Mouse (Mus musculus): ENCODE data around the gene Mlip. TPM values are rescaled to one million over a fixed set of nuclear protein-coding genes. Genes with fewer than 3 reads are reported as not detected.
A peak's percentile ranks its signal among the peaks of the same experiment; 100 is the strongest.
"Not testable (repeated sequence)": the region's sequence is repeated elsewhere in the genome, so short reads cannot be mapped to it uniquely, and the experiment has no call there.

The Mlip gene
- total RNA-seq, 2 experiments from 2014 or later, result 68.4 to 71.5 TPM

GRCm38 (mm10) chr9:77254514-77254913 is 98.3 kb downstream of the Mlip start:
- intact Hi-C loops (cut with DNase I), result loop anchor here (5.0 kb wide), 1 partner anchor 123 kb away; no protein-coding TSS in a partner anchor
- DNase-seq, result no peak

- DNase-seq, result no peak
- intact Hi-C loops (cut with DNase I), result loop anchor here (5.0 kb wide), 1 partner anchor 125 kb away; no protein-coding TSS in a partner anchor
Measured at GRCm38 (mm10) chr9:77252761-77253160, 100.0 kb downstream of the Mlip start.

- no peak for DNase-seq
- intact Hi-C loops (cut with DNase I), result loop anchor here (5.0 kb wide), 1 partner anchor 125 kb away; no protein-coding TSS in a partner anchor
Measured at GRCm38 (mm10) chr9:77252134-77252533, 100.6 kb downstream of the Mlip start.

GRCm38 (mm10) chr9:77251511-77252112 is 101.2 kb downstream of the Mlip start:
- DNase-seq, result no peak
- intact Hi-C loops (cut with DNase I), result loop anchor here (5.0 kb wide), 1 partner anchor 126 kb away; no protein-coding TSS in a partner anchor

GRCm38 (mm10) chr9:77198250-77198649 is 154.5 kb downstream of the Mlip start:
- DNase-seq, result no peak
- intact Hi-C loops (cut with DNase I), result no loop called here

- no peak for DNase-seq
Measured at GRCm38 (mm10) chr9:77179486-77179885, 173.3 kb downstream of the Mlip start.

GRCm38 (mm10) chr9:77175870-77176269 is 176.9 kb downstream of the Mlip start:
- intact Hi-C loops (cut with DNase I), result no loop called here
- no peak for DNase-seq

More at GRCm38 (mm10) chr9:77179486-77179885, 173.3 kb downstream of the Mlip start:
- intact Hi-C loops (cut with DNase I), result no loop called here

GRCm38 (mm10) chr9:77172044-77172443 is 180.7 kb downstream of the Mlip start:
- intact Hi-C loops (cut with DNase I), result no loop called here
- no peak for DNase-seq

GRCm38 (mm10) chr9:77165877-77166276 is 186.9 kb downstream of the Mlip start:
- DNase-seq, result no peak
- intact Hi-C loops (cut with DNase I), result no loop called here

GRCm38 (mm10) chr9:77161764-77162163 is 191.0 kb downstream of the Mlip start:
- intact Hi-C loops (cut with DNase I), result no loop called here
- DNase-seq, result peak; percentile 15

- DNase-seq, result no peak
- intact Hi-C loops (cut with DNase I), result no loop called here
Measured at GRCm38 (mm10) chr9:77160277-77160926, 192.4 kb downstream of the Mlip start.

GRCm38 (mm10) chr9:77148518-77149257 is 204.1 kb downstream of the Mlip start:
- intact Hi-C loops (cut with DNase I), result no loop called here

GRCm38 (mm10) chr9:77119735-77120134 is 233.0 kb downstream of the Mlip start:
- intact Hi-C loops (cut with DNase I), result no loop called here
- DNase-seq, result no peak

More at GRCm38 (mm10) chr9:77148518-77149257, 204.1 kb downstream of the Mlip start:
- DNase-seq, result no peak

- intact Hi-C loops (cut with DNase I), result no loop called here
- no peak for DNase-seq
Measured at GRCm38 (mm10) chr9:77096886-77097285, 255.9 kb downstream of the Mlip start.

GRCm38 (mm10) chr9:77083221-77083620 is 269.5 kb downstream of the Mlip start:
- DNase-seq; intact Hi-C loops (cut with DNase I): not testable (repeated sequence)

GRCm38 (mm10) chr9:77071676-77072075 is 281.1 kb downstream of the Mlip start:
- intact Hi-C loops (cut with DNase I), result no loop called here
- DNase-seq, result no peak

- peak; percentile 2 for DNase-seq
- intact Hi-C loops (cut with DNase I), result no loop called here
Measured at GRCm38 (mm10) chr9:77056611-77057010, 296.2 kb downstream of the Mlip start.

GRCm38 (mm10) chr9:77054426-77055193 is 298.2 kb downstream of the Mlip start:
- intact Hi-C loops (cut with DNase I), result no loop called here
- no peak for DNase-seq

All from left cerebral cortex, postnatal 4 days (tissue).